Mouse (Mus musculus) limb, embryonic 15.5 days (tissue): Measurements from ENCODE around the gene Stat5a. TPM values are rescaled to one million over a fixed set of nuclear protein-coding genes. Genes with fewer than 3 reads are reported as not detected.

Experiments
- ATAC-seq: fragments of 200-750 bp; cut with Nextera tagmentation; 2 replicates; pipeline ENCODE4 v1.8.0; 2017; ENCODE audit warnings: low read depth, moderate TSS enrichment; ENCODE audit not compliant: insufficient number of reproducible peaks, low FRiP score, low TSS enrichment
- H3K27ac ChIP-seq: fragments of 300-500 bp; sonication (generic); 2 replicates; pipeline ENCODE4 v1.5.1; 2015; ENCODE audit warnings: moderate library complexity, mild to moderate bottlenecking, inconsistent platforms
- H3K27me3 ChIP-seq: fragments of 300-500 bp; sonication (generic); 2 replicates; pipeline ENCODE4 v1.6.1; 2015; ENCODE audit warnings: inconsistent platforms
- H3K36me3 ChIP-seq: fragments of 300-500 bp; sonication (generic); 2 replicates; pipeline ENCODE4 v1.6.1; 2015; ENCODE audit warnings: inconsistent platforms
- H3K4me1 ChIP-seq: fragments of 300-500 bp; sonication (generic); 2 replicates; pipeline ENCODE4 v1.6.1; 2015; ENCODE audit warnings: inconsistent platforms
- H3K4me2 ChIP-seq: fragments of 300-500 bp; sonication (generic); 2 replicates; pipeline ENCODE4 v1.6.1; 2015; ENCODE audit warnings: mild to moderate bottlenecking, inconsistent platforms
- H3K4me3 ChIP-seq: fragments of 300-500 bp; sonication (generic); 2 replicates; pipeline ENCODE4 v1.5.1; 2015; ENCODE audit warnings: mild to moderate bottlenecking, inconsistent platforms
- H3K9ac ChIP-seq: fragments of 300-500 bp; sonication (generic); 2 replicates; pipeline ENCODE4 v1.6.1; 2015; ENCODE audit warnings: inconsistent platforms
- H3K9me3 ChIP-seq: fragments of 300-500 bp; sonication (generic); 2 replicates; pipeline ENCODE4 v1.6.1; 2016; ENCODE audit warnings: inconsistent platforms
- WGBS: fragments of 180-500 bp; shearing (Covaris S2); methylation state at CpG from one replicate; pipeline ENCODE4 v1.1.7; 2015; 5-methylcytosine and 5-hydroxymethylcytosine counted together
- polyA plus RNA-seq: library from polyadenylated mRNA; unstranded; fragments of >200 nt; fragmentation: Nextera tagmentation; extraction: Ambion mirVana; gene quantifications from 2 replicates; pipeline ENCODE4 v1.2.1, GENCODE M21; 2015

Gene Stat5a
- polyA plus RNA-seq, 1 experiment from 2014 or later = 9.4 TPM

DNA sequence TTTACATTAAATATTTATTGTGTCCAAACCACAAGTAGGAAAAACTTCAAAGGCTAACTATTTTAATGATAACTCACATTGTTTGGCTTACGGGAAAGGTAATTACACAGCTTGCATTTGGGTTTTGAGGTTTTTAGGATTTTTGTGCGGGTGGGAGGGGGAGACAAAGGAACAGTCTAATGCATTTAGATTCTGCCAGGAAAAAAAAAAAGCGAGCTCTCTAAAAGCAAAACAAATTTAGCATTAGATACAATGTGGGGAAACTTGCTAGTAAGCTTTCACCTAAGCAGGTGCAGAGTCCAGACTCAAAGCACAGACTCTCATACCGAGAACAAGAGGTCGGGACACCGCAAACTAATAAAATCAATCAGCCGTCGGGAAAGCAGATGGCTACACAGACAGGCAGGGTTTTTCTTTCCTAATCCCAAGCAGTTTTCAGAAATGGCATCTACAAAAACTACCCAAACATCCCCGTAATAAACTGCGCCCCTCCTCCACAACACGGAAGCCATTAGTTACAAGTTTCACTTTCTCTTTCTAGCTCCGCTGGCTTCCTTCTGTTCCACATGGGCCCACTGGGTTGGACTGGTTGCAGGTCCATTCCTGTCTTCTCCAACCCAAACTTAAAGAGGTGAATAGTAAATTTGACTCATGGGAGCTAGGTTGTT, 72.2 kb downstream of the Stat5a start:
- ATAC-seq = no peak

More for the DNA sequence above, 72.2 kb downstream of the Stat5a start:
- 34% methylated on average over 12 of the region's 12 CpGs for WGBS
- Histone ChIP-seq H3K4me1 (peaks cover 25% of the 10 kb centered on the region), H3K27me3 (no peaks in the 10 kb centered on the region), H3K36me3 (peaks cover 3% of the 10 kb centered on the region; the same call in 1 of the 2 replicates), H3K4me3 (peak overlapping the region; percentile 27), H3K9ac (no peak overlapping the region), H3K27ac (no peak overlapping the region), H3K4me2 (peak overlapping the region; percentile 34), H3K9me3 (no peaks in the 10 kb centered on the region)

Other genes starting within 250 kb of the Stat5a start
- gene Nkiras2, start 240.1 kb upstream of the Stat5a start, polyA plus RNA-seq = 73.7 and 77.9 TPM in 2 replicates
- gene Dnajc7, start 239.2 kb upstream of the Stat5a start, polyA plus RNA-seq = 218 and 227 TPM in 2 replicates
- 1.4 and 1.8 TPM in 2 replicates for gene Zfp385c, start 166.9 kb upstream of the Stat5a start, polyA plus RNA-seq
- gene Dhx58, start 155.1 kb upstream of the Stat5a start, polyA plus RNA-seq = 2.9 and 3.6 TPM in 2 replicates
- 48.2 and 50.4 TPM in 2 replicates for gene Kat2a, start 146.9 kb upstream of the Stat5a start, polyA plus RNA-seq
- 0.32 and 0.57 TPM in 2 replicates for gene Hspb9, start 145.5 kb upstream of the Stat5a start, polyA plus RNA-seq
- 19.7 and 30.8 TPM in 2 replicates for gene Rab5c, start 121.1 kb upstream of the Stat5a start, polyA plus RNA-seq
- gene Kcnh4, start 99.4 kb upstream of the Stat5a start, polyA plus RNA-seq = not detected in 2 replicates
- not detected in 2 replicates for gene Hcrt, start 96.4 kb upstream of the Stat5a start, polyA plus RNA-seq
- gene Ghdc, start 88.4 kb upstream of the Stat5a start, polyA plus RNA-seq = 7.5 and 8.2 TPM in 2 replicates
- 23.4 and 25.5 TPM in 2 replicates for gene Stat5b, start 8.6 kb upstream of the Stat5a start, polyA plus RNA-seq
- 72.9 and 85.2 TPM in 2 replicates for gene Stat3, start 80.2 kb downstream of the Stat5a start, polyA plus RNA-seq
- gene Cavin1, start 111.5 kb downstream of the Stat5a start, polyA plus RNA-seq = 368 and 413 TPM in 2 replicates
- 39.5 and 43.6 TPM in 2 replicates for gene Atp6v0a1, start 150.1 kb downstream of the Stat5a start, polyA plus RNA-seq
- gene Naglu, start 210.7 kb downstream of the Stat5a start, polyA plus RNA-seq = 12.7 and 16.4 TPM in 2 replicates
- gene Hsd17b1, start 219.1 kb downstream of the Stat5a start, polyA plus RNA-seq = 0.14 TPM in 1 of 2 replicates, not detected in the other
- gene Coasy, start 223.2 kb downstream of the Stat5a start, polyA plus RNA-seq = 40.3 TPM in 2 replicates
- 51.7 and 53.8 TPM in 2 replicates for gene Mlx, start 227.9 kb downstream of the Stat5a start, polyA plus RNA-seq
- 27.4 and 28.0 TPM in 2 replicates for gene Psmc3ip, start 236.1 kb downstream of the Stat5a start, polyA plus RNA-seq